15 mouse cellular contexts compared by ENCODE assay signal in genomic region chr4:137932554-137933178, GRCm38 (mm10).
DNase-seq lines count a peak whose midpoint lies in the region; ATAC-seq and TF ChIP-seq lines count a peak whose summit lies in the region.
"Had no signal": no experiment of that assay in that cellular context is flagged by ENCODE, and none has a peak within 500 bp of the region (broad histone marks: within the 10 kb centered on the region; RNA-seq: fewer than 3 reads in every experiment).

No protein-coding gene starts in this region.

- no peak for ATAC-seq in kidney, embryonic 16.5 days (ENCODE audit: low FRiP score, low TSS enrichment)
- ATAC-seq in kidney, embryonic 14.5 days (ENCODE audit: low FRiP score, low TSS enrichment) = no peak
- ATAC-seq in embryonic facial prominence, embryonic 13.5 days (ENCODE audit: insufficient number of reproducible peaks, insufficient read depth, low FRiP score, low TSS enrichment, low read depth) = no peak
- ATAC-seq in liver, embryonic 13.5 days (ENCODE audit: low read depth) = no peak
- ATAC-seq in CD4-positive, CD25-positive, alpha-beta regulatory T cell, adult 4 months = no peak
- ATAC-seq: Patski had no signal

- H3K9ac ChIP-seq in kidney, embryonic 16.5 days (replicated peaks; ENCODE audit: low read length) = 0 out of 2 replicates have a peak overlapping the region, but pooled peaks have one; percentile 39
- no peak overlapping the region for H3K9ac ChIP-seq in kidney, embryonic 14.5 days (ENCODE audit: low read depth, low read length)
- H3K9ac ChIP-seq in embryonic facial prominence, embryonic 13.5 days = no peak overlapping the region
- peak overlapping the region; percentile 54 for H3K9ac ChIP-seq in liver, embryonic 13.5 days
- H3K9ac ChIP-seq: hindbrain, embryonic 12.5 days had no signal

- no peak overlapping the region for H3K4me2 ChIP-seq in kidney, embryonic 16.5 days (replicated peaks; ENCODE audit: low read depth, low read length)
- H3K4me2 ChIP-seq in kidney, embryonic 14.5 days (replicated peaks; ENCODE audit: low read depth, low read length) = no peak overlapping the region
- H3K4me2 ChIP-seq in embryonic facial prominence, embryonic 13.5 days = no peak overlapping the region
- 0 out of 2 replicates have a peak overlapping the region, but pooled peaks have one; percentile 2 for H3K4me2 ChIP-seq in liver, embryonic 13.5 days
- H3K4me2 ChIP-seq: hindbrain, embryonic 12.5 days had no signal

- no peak for TF ChIP-seq CTCF in gastrocnemius, adult 2 months (IDR thresholded peaks at IDR 0.05)

- H3K36me3 ChIP-seq in kidney, embryonic 16.5 days (ENCODE audit: insufficient read depth, low read length) = peaks cover 31% of the 10 kb centered on the region
- H3K36me3 ChIP-seq in kidney, embryonic 14.5 days (ENCODE audit: control insufficient read depth, insufficient read depth, low read length) = peaks cover 22% of the 10 kb centered on the region; the same call in 1 of the 2 replicates
- peaks cover 68% of the 10 kb centered on the region for H3K36me3 ChIP-seq in embryonic facial prominence, embryonic 13.5 days
- H3K36me3 ChIP-seq in liver, embryonic 13.5 days = peaks cover 44% of the 10 kb centered on the region

- no peak overlapping the region for H3K4me3 ChIP-seq in gastrocnemius, adult 2 months
- no peak overlapping the region for H3K4me3 ChIP-seq in kidney, embryonic 16.5 days (ENCODE audit: low read length)
- H3K4me3 ChIP-seq in kidney, embryonic 14.5 days (ENCODE audit: low read length) = no peak overlapping the region
- H3K4me3 ChIP-seq in embryonic facial prominence, embryonic 13.5 days = no peak overlapping the region
- no peak overlapping the region for H3K4me3 ChIP-seq in liver, embryonic 13.5 days (replicated peaks)
- H3K4me3 ChIP-seq: hindbrain, embryonic 12.5 days; left cerebral cortex, adult 2 months had no signal

- DNase-seq in gastrocnemius, adult 2 months = no peak
- no peak for DNase-seq in gastrocnemius, postnatal 25 days
- no peak for DNase-seq in liver, embryonic 13.5 days
- no peak for DNase-seq in layer of hippocampus, postnatal 10 days (ENCODE audit: low spot score in 2 of 2)
- DNase-seq: cerebellum, adult 9-11 months; kidney, postnatal 25 days; lung, postnatal 10 days; thymus, postnatal 14 days had no signal

- no peaks in the 10 kb centered on the region for H3K9me3 ChIP-seq in kidney, embryonic 16.5 days (ENCODE audit: low read length)
- H3K9me3 ChIP-seq in kidney, embryonic 14.5 days (ENCODE audit: control insufficient read depth, low read length) = no peaks in the 10 kb centered on the region
- H3K9me3 ChIP-seq in embryonic facial prominence, embryonic 13.5 days = 0 out of 2 replicates have a peak, but pooled peaks cover 5% of the 10 kb centered on the region
- H3K9me3 ChIP-seq in liver, embryonic 13.5 days (replicated peaks) = no peaks in the 10 kb centered on the region
- H3K9me3 ChIP-seq: hindbrain, embryonic 12.5 days had no signal

- intact Hi-C loops in gastrocnemius, adult 2 months (cut with DNase I) = no loop called here

- 50% methylated on average over 6 of the region's 6 CpGs for WGBS in kidney, embryonic 16.5 days
- 44% methylated on average over 6 of the region's 6 CpGs for WGBS in kidney, embryonic 14.5 days
- WGBS in embryonic facial prominence, embryonic 13.5 days = 39% methylated on average over 6 of the region's 6 CpGs
- WGBS in liver, embryonic 13.5 days (ENCODE audit: insufficient replicate concordance) = 54% methylated on average over 6 of the region's 6 CpGs

- H3K27ac ChIP-seq in gastrocnemius, adult 2 months = peak overlapping the region; percentile 83
- H3K27ac ChIP-seq in kidney, embryonic 16.5 days (ENCODE audit: low read length) = 0 out of 2 replicates have a peak overlapping the region, but pooled peaks have one; percentile 13
- no peak overlapping the region for H3K27ac ChIP-seq in kidney, embryonic 14.5 days (ENCODE audit: low read depth, low read length)
- peak overlapping the region; percentile 83 for H3K27ac ChIP-seq in embryonic facial prominence, embryonic 13.5 days
- H3K27ac ChIP-seq in liver, embryonic 13.5 days = peak overlapping the region; percentile 97
- H3K27ac ChIP-seq: left cerebral cortex, adult 2 months had no signal

- no peaks in the 10 kb centered on the region for H3K27me3 ChIP-seq in kidney, embryonic 16.5 days (ENCODE audit: insufficient read depth, low read length)
- H3K27me3 ChIP-seq in kidney, embryonic 14.5 days (ENCODE audit: control insufficient read depth, insufficient read depth, low read length) = no peaks in the 10 kb centered on the region
- no peaks in the 10 kb centered on the region for H3K27me3 ChIP-seq in embryonic facial prominence, embryonic 13.5 days
- H3K27me3 ChIP-seq in liver, embryonic 13.5 days = no peaks in the 10 kb centered on the region
- H3K27me3 ChIP-seq: hindbrain, embryonic 12.5 days; Patski had no signal

- peaks cover 37% of the 10 kb centered on the region for H3K4me1 ChIP-seq in kidney, embryonic 16.5 days (ENCODE audit: insufficient read depth, low read length)
- peaks cover 41% of the 10 kb centered on the region for H3K4me1 ChIP-seq in kidney, embryonic 14.5 days (ENCODE audit: control insufficient read depth, insufficient read depth, low read length)
- H3K4me1 ChIP-seq in embryonic facial prominence, embryonic 13.5 days = peaks cover 54% of the 10 kb centered on the region
- peaks cover 60% of the 10 kb centered on the region for H3K4me1 ChIP-seq in liver, embryonic 13.5 days (replicated peaks)

Comparison
In these comparisons a context has a peak if more than half of its experiments do, and no peak if none do; other contexts are left out.
1. H3K9ac ChIP-seq: peak in kidney, embryonic 16.5 days (single experiment) and liver, embryonic 13.5 days (single experiment); none in kidney, embryonic 14.5 days (single experiment) and embryonic facial prominence, embryonic 13.5 days (single experiment).